Mouse (Mus musculus) intestine, embryonic 14.5 days (tissue): ENCODE measurements around the gene Rad18. TPM values are rescaled to one million over a fixed set of nuclear protein-coding genes. Genes with fewer than 3 reads are reported as not detected.

Experiments used
- ATAC-seq: fragments of 200-750 bp; cut with Nextera tagmentation; replicated peaks from 2 replicates; pipeline ENCODE4 v1.8.0; 2017; ENCODE audit warnings: low read depth, moderate number of reproducible peaks, moderate TSS enrichment, moderate library complexity; ENCODE audit not compliant: low FRiP score, low TSS enrichment
- DNase-seq: peaks from one replicate; pipeline ENCODE4 v3.0.0-alpha.2; 2018; ENCODE audit warnings: low spot score
- H3K27ac ChIP-seq: fragments of 300-500 bp; sonication (generic); 2 replicates; pipeline ENCODE4 v1.5.1; 2014; ENCODE audit warnings: low read depth, mild to moderate bottlenecking, control low read depth
- H3K27me3 ChIP-seq: fragments of 300-500 bp; sonication (generic); replicated peaks from 2 replicates; pipeline ENCODE4 v1.6.1; 2014; ENCODE audit warnings: low read length, control low read depth; ENCODE audit not compliant: control insufficient read depth, insufficient read depth
- H3K36me3 ChIP-seq: fragments of 300-500 bp; sonication (generic); 2 replicates; pipeline ENCODE4 v1.6.1; 2014; ENCODE audit warnings: low read length, control low read depth; ENCODE audit not compliant: control insufficient read depth, insufficient read depth
- H3K4me1 ChIP-seq: fragments of 300-500 bp; sonication (generic); replicated peaks from 2 replicates; pipeline ENCODE4 v1.6.1; 2014; ENCODE audit warnings: low read length, control low read depth, mixed read lengths; ENCODE audit not compliant: control insufficient read depth, insufficient read depth
- H3K4me2 ChIP-seq: fragments of 300-500 bp; sonication (generic); 2 replicates; pipeline ENCODE4 v1.6.1; 2014; ENCODE audit warnings: low read length
- H3K4me3 ChIP-seq: fragments of 300-500 bp; sonication (generic); 2 replicates; pipeline ENCODE4 v1.5.1; 2014; ENCODE audit warnings: low read depth, low read length, control low read depth, mixed read lengths
- H3K9ac ChIP-seq: fragments of 300-500 bp; sonication (generic); 2 replicates; pipeline ENCODE4 v1.6.1; 2014; ENCODE audit warnings: mild to moderate bottlenecking, low read length
- H3K9me3 ChIP-seq: fragments of 300-500 bp; sonication (generic); 2 replicates; pipeline ENCODE4 v1.6.1; 2016; ENCODE audit warnings: low read length, control low read depth; ENCODE audit not compliant: control insufficient read depth
- WGBS: fragments of 180-500 bp; shearing (Covaris S2); extraction: QIAGEN DNeasy Blood & Tissue Kit; methylation state at CpG from one replicate; pipeline ENCODE4 v1.1.7; 2014; 5-methylcytosine and 5-hydroxymethylcytosine counted together
- polyA plus RNA-seq: library from polyadenylated mRNA; unstranded; fragments of >200 nt; fragmentation: Nextera tagmentation; extraction: Ambion mirVana; gene quantifications from 2 replicates; pipeline ENCODE4 v1.2.1, GENCODE M21; 2014

Rad18 gene
- polyA plus RNA-seq, 1 experiment from 2014 or later, result 36.4 TPM

DNA sequence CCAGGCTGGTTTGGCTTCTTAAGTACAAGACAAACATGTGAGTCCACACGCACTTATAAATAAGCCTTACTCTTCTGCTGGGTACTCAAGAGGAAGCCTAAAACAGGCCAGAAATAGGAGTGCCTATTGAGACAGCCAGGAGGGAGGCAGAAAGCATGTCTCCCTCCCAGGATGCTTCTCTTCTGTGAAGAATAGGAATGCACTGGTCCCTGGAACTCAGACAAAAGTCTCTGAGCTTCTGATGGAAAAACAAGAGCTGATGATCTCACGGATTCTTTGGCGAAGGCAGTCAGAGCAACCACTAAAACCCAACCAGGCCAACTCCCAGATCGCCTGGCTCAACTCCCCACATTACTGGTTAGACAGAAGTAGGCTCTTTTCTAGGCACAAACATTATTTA lies 74.2 kb downstream of the Rad18 start:
- ATAC-seq (no peak), DNase-seq (no peak)
- Histone ChIP-seq H3K27me3 (no peaks in the 10 kb centered on the region), H3K9ac (no peak overlapping the region), H3K9me3 (no peaks in the 10 kb centered on the region), H3K27ac (no peak overlapping the region), H3K4me1 (no peaks in the 10 kb centered on the region), H3K36me3 (peaks cover 18% of the 10 kb centered on the region; the same call in 1 of the 2 replicates), H3K4me2 (no peak overlapping the region), H3K4me3 (no peak overlapping the region)
- WGBS, result 92% methylated on average over 4 of the region's 4 CpGs

DNA sequence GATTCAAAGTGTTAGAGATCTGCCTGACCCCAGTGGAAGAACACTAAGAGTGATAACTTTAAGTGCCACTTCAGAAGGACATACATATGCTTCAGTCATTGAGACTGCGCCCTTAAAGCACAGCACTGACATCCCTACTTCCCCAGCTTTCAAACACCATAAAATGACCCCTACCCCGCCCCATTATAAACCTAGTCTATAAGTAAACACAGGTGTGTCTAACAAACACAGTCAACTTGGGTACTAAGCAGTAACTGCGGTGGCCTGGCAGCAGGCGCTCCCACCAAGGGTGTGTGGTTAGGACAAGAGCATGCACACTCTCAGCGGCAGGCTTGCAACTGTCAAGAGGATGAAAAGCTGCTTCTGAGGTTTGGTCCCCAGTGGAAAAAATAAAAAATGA lies 76.5 kb downstream of the Rad18 start:
- peaks cover 9% of the 10 kb centered on the region; the same call in 1 of the 2 replicates for H3K36me3 ChIP-seq
- no peak overlapping the region for H3K4me2 ChIP-seq
- no peak overlapping the region for H3K9ac ChIP-seq
- H3K27me3 ChIP-seq, result no peaks in the 10 kb centered on the region
- DNase-seq, result no peak
- 69% methylated on average over 5 of the region's 5 CpGs for WGBS
- no peak overlapping the region for H3K27ac ChIP-seq
- H3K9me3 ChIP-seq, result no peaks in the 10 kb centered on the region
- H3K4me1 ChIP-seq, result no peaks in the 10 kb centered on the region
- peak; percentile 81 for ATAC-seq
- no peak overlapping the region for H3K4me3 ChIP-seq

DNA sequence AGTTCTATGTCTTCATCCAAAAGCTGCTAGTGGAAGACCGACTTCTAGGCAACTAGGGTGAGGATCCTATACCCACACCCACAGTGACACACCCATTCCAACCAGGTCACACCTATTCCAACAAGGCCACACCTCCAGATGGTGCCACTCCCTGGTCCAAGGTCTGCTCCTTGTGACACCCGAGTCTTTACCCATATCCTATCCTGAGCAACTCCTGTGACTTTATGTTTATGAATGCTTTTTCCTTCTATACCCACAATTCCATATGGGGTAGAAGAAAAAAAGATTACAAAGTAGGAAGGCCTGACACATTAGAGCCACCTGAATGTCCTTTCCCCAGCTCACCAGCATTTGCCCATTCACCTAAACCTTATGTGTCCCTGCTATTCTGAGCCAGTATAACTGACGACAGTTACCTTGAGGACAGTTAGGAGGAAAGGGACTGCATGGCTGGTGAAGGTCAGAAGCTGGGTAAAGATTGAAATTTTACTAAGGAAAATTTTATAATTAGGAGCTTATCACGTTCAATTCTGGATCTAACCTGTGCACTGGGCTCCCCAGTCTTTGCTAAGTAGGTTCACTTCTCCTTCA lies 78.7 kb downstream of the Rad18 start:
- 88% methylated on average over 4 of the region's 4 CpGs for WGBS
- no peaks in the 10 kb centered on the region for H3K9me3 ChIP-seq
- ATAC-seq (0 out of 2 replicates have a peak, but pooled peaks have one; percentile 41), DNase-seq (no peak)
- H3K4me3 ChIP-seq, result no peak overlapping the region
- H3K4me1 ChIP-seq, result no peaks in the 10 kb centered on the region
- no peak overlapping the region for H3K27ac ChIP-seq
- H3K4me2 ChIP-seq, result no peak overlapping the region
- no peaks in the 10 kb centered on the region for H3K27me3 ChIP-seq
- H3K36me3 ChIP-seq, result 0 out of 2 replicates have a peak, but pooled peaks cover 2% of the 10 kb centered on the region
- H3K9ac ChIP-seq, result no peak overlapping the region

DNA sequence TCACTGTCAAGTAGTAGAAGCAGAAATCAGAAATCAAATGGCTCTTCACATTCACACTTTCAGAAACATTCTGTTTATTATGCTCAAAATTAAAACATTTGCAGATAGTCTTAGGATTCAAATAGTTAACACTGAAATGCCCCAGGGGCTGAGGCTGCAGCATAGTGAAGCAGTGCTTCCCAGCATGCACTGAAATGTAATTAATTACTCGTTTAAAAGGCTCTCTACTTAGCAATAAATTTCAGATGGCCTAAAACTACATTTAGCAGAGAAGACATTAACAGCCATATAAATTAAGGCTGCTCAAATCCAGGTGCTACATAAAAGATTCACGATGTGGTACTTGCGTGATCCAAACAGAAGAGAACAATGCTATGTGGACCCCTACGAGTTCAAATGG lies 87.5 kb downstream of the Rad18 start:
- 48% methylated on average over 4 of the region's 4 CpGs for WGBS
- no peak overlapping the region for H3K4me2 ChIP-seq
- no peaks in the 10 kb centered on the region for H3K4me1 ChIP-seq
- no peaks in the 10 kb centered on the region for H3K27me3 ChIP-seq
- H3K9ac ChIP-seq, result no peak overlapping the region
- H3K27ac ChIP-seq, result no peak overlapping the region
- no peaks in the 10 kb centered on the region for H3K9me3 ChIP-seq
- no peaks in the 10 kb centered on the region for H3K36me3 ChIP-seq
- ATAC-seq (no peak), DNase-seq (no peak)
- no peak overlapping the region for H3K4me3 ChIP-seq

DNA sequence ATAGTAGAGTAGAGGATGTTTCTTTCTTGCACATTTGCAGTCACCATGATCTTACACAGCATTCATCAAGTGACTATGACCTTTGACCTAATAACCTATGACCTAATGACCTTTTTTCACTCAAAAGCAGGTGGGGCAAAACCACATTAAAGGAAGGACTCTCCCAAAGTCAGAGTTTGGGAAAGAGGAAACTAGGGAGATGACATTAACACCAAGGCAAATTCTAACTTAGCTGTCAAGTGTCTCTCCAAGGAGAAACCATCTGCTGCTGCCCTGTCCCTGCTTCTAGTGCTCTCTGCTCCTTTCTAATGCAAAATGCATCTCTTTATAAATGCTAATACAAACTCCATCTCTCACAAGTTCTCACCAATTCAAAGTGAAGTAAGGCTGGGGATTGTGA lies 92.6 kb downstream of the Rad18 start:
- Histone ChIP-seq H3K27me3 (no peaks in the 10 kb centered on the region), H3K36me3 (no peaks in the 10 kb centered on the region), H3K27ac (no peak overlapping the region), H3K4me1 (no peaks in the 10 kb centered on the region), H3K4me3 (no peak overlapping the region), H3K9me3 (no peaks in the 10 kb centered on the region), H3K9ac (no peak overlapping the region), H3K4me2 (no peak overlapping the region)
- DNase-seq (peak; percentile 12), ATAC-seq (no peak)

DNA sequence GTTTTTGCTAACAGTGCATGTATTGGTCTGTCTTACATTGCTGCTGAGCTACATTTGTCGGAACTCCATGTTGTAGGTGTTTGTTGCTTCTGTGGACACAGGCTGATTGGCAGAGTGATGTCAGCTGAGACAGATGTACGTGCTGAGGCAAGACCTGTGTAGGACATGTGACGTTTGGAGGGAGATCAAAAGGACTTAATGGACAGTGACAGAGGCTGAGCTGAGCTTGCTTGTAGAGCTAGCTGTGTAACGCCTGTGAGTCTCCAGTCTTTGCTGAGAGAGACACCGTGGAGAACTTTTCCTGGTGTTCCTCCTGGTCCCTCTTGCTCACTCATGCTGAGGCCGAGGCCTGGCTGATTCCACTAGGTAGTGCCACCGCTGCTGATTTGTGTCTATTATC lies 101.5 kb downstream of the Rad18 start:
- Histone ChIP-seq H3K4me1 (no peaks in the 10 kb centered on the region), H3K4me3 (no peak overlapping the region), H3K9me3 (no peaks in the 10 kb centered on the region), H3K9ac (no peak overlapping the region), H3K27ac (no peak overlapping the region), H3K36me3 (no peaks in the 10 kb centered on the region), H3K27me3 (no peaks in the 10 kb centered on the region), H3K4me2 (no peak overlapping the region)
- 86% methylated on average over 7 of the region's 7 CpGs for WGBS
- ATAC-seq (no peak), DNase-seq (no peak)

DNA sequence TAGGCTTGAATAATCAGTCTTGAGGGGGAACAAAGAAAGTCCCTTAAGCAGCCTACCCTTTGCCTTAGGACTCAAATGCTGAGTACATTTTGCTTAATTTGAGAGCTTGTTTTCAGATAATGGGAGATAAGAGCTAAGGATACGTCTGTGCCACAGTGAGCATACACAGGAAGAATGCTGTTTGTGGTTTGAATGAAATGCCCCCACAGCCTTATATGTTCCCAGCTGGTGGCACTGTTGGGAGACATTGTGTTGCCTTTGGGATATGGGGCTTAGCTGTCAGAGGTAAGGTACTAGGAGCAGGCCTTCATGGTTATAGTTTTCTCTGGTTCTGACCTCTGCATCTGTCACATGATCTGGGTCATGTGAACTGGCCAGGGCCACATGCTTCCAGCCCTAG lies 108.6 kb downstream of the Rad18 start:
- no peaks in the 10 kb centered on the region for H3K27me3 ChIP-seq
- 57% methylated on average over 1 of the region's 1 CpGs for WGBS
- no peaks in the 10 kb centered on the region for H3K4me1 ChIP-seq
- DNase-seq, result peak; percentile 41
- H3K4me2 ChIP-seq, result no peak overlapping the region
- no peak overlapping the region for H3K9ac ChIP-seq
- no peak overlapping the region for H3K27ac ChIP-seq
- H3K36me3 ChIP-seq, result no peaks in the 10 kb centered on the region
- ATAC-seq, result no peak
- H3K4me3 ChIP-seq, result no peak overlapping the region
- no peaks in the 10 kb centered on the region for H3K9me3 ChIP-seq

DNA sequence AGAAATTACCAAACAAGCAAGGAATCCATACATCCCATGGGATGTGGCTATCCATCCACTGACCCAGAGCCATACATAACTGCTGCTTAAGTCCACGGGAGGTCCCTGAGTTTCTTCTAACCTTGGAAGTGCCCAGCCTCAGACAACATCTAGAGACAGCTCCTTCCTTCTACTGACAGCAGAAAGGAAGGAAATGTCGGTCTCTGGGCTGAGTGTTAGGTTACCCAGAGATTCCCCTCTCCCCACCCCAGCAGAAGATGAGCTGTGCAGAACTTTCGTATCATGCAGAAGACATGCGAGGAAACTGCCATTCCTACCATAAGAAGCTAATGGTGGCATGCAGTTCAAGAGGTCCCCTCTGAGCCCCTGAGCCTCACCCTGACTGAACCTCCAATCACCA lies 109.5 kb downstream of the Rad18 start:
- Histone ChIP-seq H3K27ac (no peak overlapping the region), H3K4me3 (no peak overlapping the region), H3K27me3 (no peaks in the 10 kb centered on the region), H3K36me3 (no peaks in the 10 kb centered on the region), H3K4me1 (no peaks in the 10 kb centered on the region), H3K9me3 (no peaks in the 10 kb centered on the region), H3K4me2 (no peak overlapping the region), H3K9ac (no peak overlapping the region)
- 79% methylated on average over 4 of the region's 4 CpGs for WGBS
- DNase-seq, result peak; percentile 10
- ATAC-seq, result no peak

DNA sequence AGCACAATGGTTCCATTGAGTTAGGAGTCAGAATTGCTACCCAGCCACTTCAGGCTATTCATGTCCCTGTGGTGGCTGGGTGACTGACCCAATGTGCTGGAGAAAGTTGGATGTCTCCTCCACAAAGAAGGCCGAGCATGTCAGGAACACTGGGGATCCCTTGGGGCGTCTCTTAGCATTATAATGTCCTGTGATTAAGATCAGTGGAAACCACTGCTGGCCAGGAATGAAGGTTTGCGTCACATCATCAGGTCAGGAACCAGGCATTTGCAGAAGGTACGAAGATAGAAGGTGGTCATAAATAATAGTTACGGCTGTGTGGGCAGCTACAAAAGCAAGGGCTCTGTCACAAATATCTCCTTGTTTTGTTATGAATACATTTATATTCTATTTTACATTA lies 111.5 kb downstream of the Rad18 start:
- H3K36me3 ChIP-seq, result no peaks in the 10 kb centered on the region
- 85% methylated on average over 5 of the region's 5 CpGs for WGBS
- H3K4me1 ChIP-seq, result no peaks in the 10 kb centered on the region
- no peak for DNase-seq
- no peak overlapping the region for H3K27ac ChIP-seq
- no peaks in the 10 kb centered on the region for H3K27me3 ChIP-seq
- no peak overlapping the region for H3K4me3 ChIP-seq
- H3K9me3 ChIP-seq, result no peaks in the 10 kb centered on the region
- ATAC-seq, result no peak
- H3K9ac ChIP-seq, result no peak overlapping the region
- H3K4me2 ChIP-seq, result no peak overlapping the region
